Mouse (Mus musculus): ENCODE measurements at regions not wholly inside any gene's neighbourhood (a gene's known extent, or its start where the extent isn't known, plus 50 kb on each side); places are given as distances from the start of the nearest gene placed in this dataset.

- peaks cover 59% of the 10 kb centered on the region for H3K27me3 ChIP-seq
- DNase-seq (ENCODE audit: low read depth, low spot score) (no peak), ATAC-seq (no peak)
- in situ Hi-C loops (cut with MboI; ENCODE audit: low pct_unique_long_range_greater_than_20kb): no loop called here
- CTCF ChIA-PET: no interaction called here
- POLR2A ChIA-PET: no interaction called here
- no peak for TF ChIP-seq CTCF (IDR thresholded peaks at IDR 0.05)
Measured at GRCm38 (mm10) chrX:57869648-57870047, 152.9 kb upstream of the Zic3 start.

- in situ Hi-C loops (cut with MboI; ENCODE audit: low pct_unique_long_range_greater_than_20kb): no loop called here
- DNase-seq (ENCODE audit: low read depth, low spot score) (no peak), ATAC-seq (no peak)
- TF ChIP-seq CTCF (IDR thresholded peaks at IDR 0.05): no peak
- CTCF ChIA-PET: no interaction called here
- POLR2A ChIA-PET: no interaction called here
- peaks cover 65% of the 10 kb centered on the region for H3K27me3 ChIP-seq
Measured at GRCm38 (mm10) chrX:57916705-57917104, 105.8 kb upstream of the Zic3 start.

GRCm38 (mm10) chrX:57917441-57918145 is 104.9 kb upstream of the Zic3 start:
- no peak for ATAC-seq
- no peak for DNase-seq (ENCODE audit: low read depth, low spot score)
- peaks cover 65% of the 10 kb centered on the region for H3K27me3 ChIP-seq
- TF ChIP-seq CTCF (IDR thresholded peaks at IDR 0.05): no peak
- in situ Hi-C loops (cut with MboI; ENCODE audit: low pct_unique_long_range_greater_than_20kb): no loop called here
- POLR2A ChIA-PET: no interaction called here
- CTCF ChIA-PET: no interaction called here

- peaks cover 59% of the 10 kb centered on the region for H3K27me3 ChIP-seq
- no peak for TF ChIP-seq CTCF (IDR thresholded peaks at IDR 0.05)
- CTCF ChIA-PET: no interaction called here
- in situ Hi-C loops (cut with MboI; ENCODE audit: low pct_unique_long_range_greater_than_20kb): no loop called here
- no peak for DNase-seq (ENCODE audit: low read depth, low spot score)
- POLR2A ChIA-PET: no interaction called here
- ATAC-seq: no peak
Measured at GRCm38 (mm10) chrX:57918181-57919115, 104.1 kb upstream of the Zic3 start.

- no peak for TF ChIP-seq CTCF (IDR thresholded peaks at IDR 0.05)
- DNase-seq (ENCODE audit: low read depth, low spot score) (no peak), ATAC-seq (no peak)
- CTCF ChIA-PET: no interaction called here
- peaks cover 47% of the 10 kb centered on the region for H3K27me3 ChIP-seq
- in situ Hi-C loops (cut with MboI; ENCODE audit: low pct_unique_long_range_greater_than_20kb): no loop called here
- POLR2A ChIA-PET: no interaction called here
Measured at GRCm38 (mm10) chrX:57919886-57920285, 102.6 kb upstream of the Zic3 start.

GRCm38 (mm10) chrX:57920376-57920775 is 102.1 kb upstream of the Zic3 start:
- TF ChIP-seq CTCF (IDR thresholded peaks at IDR 0.05): no peak
- ChIA-PET CTCF (no interaction called here), POLR2A (no interaction called here)
- peaks cover 42% of the 10 kb centered on the region for H3K27me3 ChIP-seq
- ATAC-seq (no peak), DNase-seq (ENCODE audit: low read depth, low spot score) (no peak)
- in situ Hi-C loops (cut with MboI; ENCODE audit: low pct_unique_long_range_greater_than_20kb): no loop called here

- H3K27me3 ChIP-seq: peaks cover 37% of the 10 kb centered on the region
- ATAC-seq (no peak), DNase-seq (ENCODE audit: low read depth, low spot score) (no peak)
Measured at GRCm38 (mm10) chrX:57921294-57921693, 101.2 kb upstream of the Zic3 start.

GRCm38 (mm10) chrX:57921821-57922449 is 100.6 kb upstream of the Zic3 start:
- no peak for TF ChIP-seq CTCF (IDR thresholded peaks at IDR 0.05)
- CTCF ChIA-PET: interaction anchor here (1.2 kb wide), 1 partner anchor 20 kb away, joined by 3 read pairs; no protein-coding TSS in a partner anchor
- ATAC-seq: no peak
- H3K27me3 ChIP-seq: peaks cover 36% of the 10 kb centered on the region
- POLR2A ChIA-PET: no interaction called here
- DNase-seq (ENCODE audit: low read depth, low spot score): no peak
- in situ Hi-C loops (cut with MboI; ENCODE audit: low pct_unique_long_range_greater_than_20kb): no loop called here

More at GRCm38 (mm10) chrX:57921294-57921693, 101.2 kb upstream of the Zic3 start:
- in situ Hi-C loops (cut with MboI; ENCODE audit: low pct_unique_long_range_greater_than_20kb): no loop called here
- POLR2A ChIA-PET: no interaction called here
- no peak for TF ChIP-seq CTCF (IDR thresholded peaks at IDR 0.05)
- CTCF ChIA-PET: interaction anchor here (1.2 kb wide), 1 partner anchor 19 kb away, joined by 3 read pairs; no protein-coding TSS in a partner anchor

- H3K27me3 ChIP-seq: peaks cover 20% of the 10 kb centered on the region
- in situ Hi-C loops (cut with MboI; ENCODE audit: low pct_unique_long_range_greater_than_20kb): no loop called here
- TF ChIP-seq CTCF (IDR thresholded peaks at IDR 0.05): no peak
- ChIA-PET POLR2A (no interaction called here), CTCF (no interaction called here)
- ATAC-seq: no peak
- DNase-seq (ENCODE audit: low read depth, low spot score): no peak
Measured at GRCm38 (mm10) chrX:57923836-57924235, 98.7 kb upstream of the Zic3 start.

- no peak for DNase-seq (ENCODE audit: low read depth, low spot score)
- no peaks in the 10 kb centered on the region for H3K27me3 ChIP-seq
- TF ChIP-seq CTCF (IDR thresholded peaks at IDR 0.05): no peak
- in situ Hi-C loops (cut with MboI; ENCODE audit: low pct_unique_long_range_greater_than_20kb): no loop called here
- ChIA-PET POLR2A (no interaction called here), CTCF (no interaction called here)
- ATAC-seq: no peak
Measured at GRCm38 (mm10) chrX:57935621-57936020, 86.9 kb upstream of the Zic3 start.
